Mouse (Mus musculus) intestine, postnatal 0 days (tissue): ENCODE data around the gene Rpl28. TPM values are rescaled to one million over a fixed set of nuclear protein-coding genes. Genes with fewer than 3 reads are reported as not detected.
A peak's percentile ranks its signal among the peaks of the same experiment; 100 is the strongest.

Experiments used
- ATAC-seq: fragments of 200-750 bp; cut with Nextera tagmentation; 2 replicates; pipeline ENCODE4 v1.8.0; 2017; ENCODE audit warnings: mild to moderate bottlenecking, moderate TSS enrichment, moderate library complexity
- H3K27ac ChIP-seq: fragments of 300-500 bp; sonication (generic); 2 replicates; pipeline ENCODE4 v1.5.1; 2014; ENCODE audit warnings: mild to moderate bottlenecking, low read depth, low read length, moderate library complexity
- H3K27me3 ChIP-seq: fragments of 300-500 bp; sonication (generic); replicated peaks from 2 replicates; pipeline ENCODE4 v1.6.1; 2014; ENCODE audit warnings: low read length, mixed read lengths; ENCODE audit not compliant: control insufficient read depth, insufficient read depth
- H3K36me3 ChIP-seq: fragments of 300-500 bp; sonication (generic); 2 replicates; pipeline ENCODE4 v1.6.1; 2014; ENCODE audit warnings: mild to moderate bottlenecking, moderate library complexity; ENCODE audit not compliant: control insufficient read depth, insufficient read depth
- H3K4me1 ChIP-seq: fragments of 300-500 bp; sonication (generic); replicated peaks from 2 replicates; pipeline ENCODE4 v1.6.1; 2014; ENCODE audit warnings: antibody characterized with exemption, low read length, mixed read lengths; ENCODE audit not compliant: control insufficient read depth, insufficient read depth
- H3K4me2 ChIP-seq: fragments of 300-500 bp; sonication (generic); replicated peaks from 2 replicates; pipeline ENCODE4 v1.6.1; 2014; ENCODE audit warnings: low read depth, mild to moderate bottlenecking, moderate library complexity
- H3K4me3 ChIP-seq: fragments of 300-500 bp; sonication (generic); 2 replicates; pipeline ENCODE4 v1.5.1; 2014; ENCODE audit warnings: low read depth, low read length
- H3K9ac ChIP-seq: fragments of 300-500 bp; sonication (generic); 2 replicates; pipeline ENCODE4 v1.6.1; 2014; ENCODE audit warnings: mild to moderate bottlenecking, low read depth, low read length
- H3K9me3 ChIP-seq: fragments of 300-500 bp; sonication (generic); 2 replicates; pipeline ENCODE4 v1.6.1; 2016; ENCODE audit warnings: mixed run types; ENCODE audit not compliant: control insufficient read depth
- CTCF ChIP-seq: sonication (generic); IDR thresholded peaks from 2 replicates; pipeline ENCODE4 v1.5.1; 2016; ENCODE audit warnings: low read depth, mild to moderate bottlenecking, control low read depth, antibody characterized with exemption, moderate library complexity
- WGBS: fragments of 180-500 bp; shearing (Covaris S2); extraction: QIAGEN DNeasy Blood & Tissue Kit; methylation state at CpG from one replicate; pipeline ENCODE4 v1.1.7; 2014; 5-methylcytosine and 5-hydroxymethylcytosine counted together
- polyA plus RNA-seq: library from polyadenylated mRNA; unstranded; fragments of >200 nt; fragmentation: Nextera tagmentation; extraction: Ambion mirVana; gene quantifications from 2 replicates; pipeline ENCODE4 v1.2.1, GENCODE M21; 2015

The Rpl28 gene
- polyA plus RNA-seq, 1 experiment from 2014 or later = 419 TPM

- no peak for ATAC-seq
- Histone ChIP-seq H3K4me3 (no peak within 1 kb of the TSS), H3K9ac (no peak within 1 kb of the TSS), H3K27me3 (peaks cover 8% of the 10 kb centered on the region), H3K9me3 (no peaks in the 10 kb centered on the region), H3K36me3 (no peaks in the 10 kb centered on the region), H3K27ac (no peak within 1 kb of the TSS), H3K4me1 (no peaks in the 10 kb centered on the region), H3K4me2 (no peak within 1 kb of the TSS)
- 68% methylated on average over 5 of the region's 5 CpGs for WGBS
- TF ChIP-seq CTCF = no peak
Observed at GRCm38 (mm10) chr7:4771202-4771601, 21.5 kb upstream of the Rpl28 start, which contains the start of gene Fam71e2. Gene Fam71e2, minus strand, starts transcription at chr7:4771302.

- Histone ChIP-seq H3K4me1 (no peaks in the 10 kb centered on the region), H3K9ac (no peak overlapping the region), H3K4me3 (no peak overlapping the region), H3K27me3 (peaks cover 37% of the 10 kb centered on the region), H3K9me3 (no peaks in the 10 kb centered on the region), H3K36me3 (no peaks in the 10 kb centered on the region), H3K4me2 (no peak overlapping the region), H3K27ac (no peak overlapping the region)
- TF ChIP-seq CTCF = no peak
- WGBS = 55% methylated on average over 10 of the region's 10 CpGs
- no peak for ATAC-seq
Observed at GRCm38 (mm10) chr7:4776131-4776530, 16.5 kb upstream of the Rpl28 start.

GRCm38 (mm10) chr7:4776861-4777830 lies 15.5 kb upstream of the Rpl28 start:
- TF ChIP-seq CTCF = no peak
- H3K27me3 ChIP-seq = peaks cover 37% of the 10 kb centered on the region
- WGBS = 2% methylated on average over 41 of the region's 56 CpGs
- no peak overlapping the region for H3K27ac ChIP-seq
- peak overlapping the region; percentile 49 for H3K4me3 ChIP-seq
- H3K4me2 ChIP-seq = peak overlapping the region; percentile 80
- ATAC-seq = peak; percentile 49
- H3K36me3 ChIP-seq = no peaks in the 10 kb centered on the region
- peak overlapping the region; percentile 37; the same call in 1 of the 2 replicates for H3K9ac ChIP-seq
- H3K9me3 ChIP-seq = no peaks in the 10 kb centered on the region
- H3K4me1 ChIP-seq = no peaks in the 10 kb centered on the region

GRCm38 (mm10) chr7:4777851-4778637 lies 14.6 kb upstream of the Rpl28 start:
- no peaks in the 10 kb centered on the region for H3K9me3 ChIP-seq
- H3K36me3 ChIP-seq = no peaks in the 10 kb centered on the region
- no peak overlapping the region for H3K4me2 ChIP-seq
- 12% methylated on average over 16 of the region's 20 CpGs for WGBS
- no peaks in the 10 kb centered on the region for H3K4me1 ChIP-seq
- ATAC-seq = no peak
- H3K4me3 ChIP-seq = no peak overlapping the region
- no peak overlapping the region for H3K9ac ChIP-seq
- H3K27me3 ChIP-seq = peaks cover 37% of the 10 kb centered on the region
- H3K27ac ChIP-seq = no peak overlapping the region
- TF ChIP-seq CTCF = no peak

GRCm38 (mm10) chr7:4779921-4780320 lies 12.8 kb upstream of the Rpl28 start:
- H3K36me3 ChIP-seq = peaks cover 7% of the 10 kb centered on the region; the same call in 1 of the 2 replicates
- H3K4me2 ChIP-seq = no peak overlapping the region
- ATAC-seq = no peak
- WGBS = 28% methylated on average over 5 of the region's 5 CpGs
- no peaks in the 10 kb centered on the region for H3K9me3 ChIP-seq
- no peak for TF ChIP-seq CTCF
- H3K9ac ChIP-seq = no peak overlapping the region
- H3K4me1 ChIP-seq = no peaks in the 10 kb centered on the region
- H3K4me3 ChIP-seq = no peak overlapping the region
- no peak overlapping the region for H3K27ac ChIP-seq
- H3K27me3 ChIP-seq = peaks cover 37% of the 10 kb centered on the region

GRCm38 (mm10) chr7:4782130-4782529 lies 10.5 kb upstream of the Rpl28 start:
- ATAC-seq = no peak

More at GRCm38 (mm10) chr7:4782130-4782529, 10.5 kb upstream of the Rpl28 start:
- H3K9me3 ChIP-seq = no peaks in the 10 kb centered on the region
- peaks cover 20% of the 10 kb centered on the region for H3K27me3 ChIP-seq
- H3K4me1 ChIP-seq = no peaks in the 10 kb centered on the region
- H3K9ac ChIP-seq = no peak overlapping the region
- no peak overlapping the region for H3K4me2 ChIP-seq
- no peak for TF ChIP-seq CTCF
- H3K4me3 ChIP-seq = no peak overlapping the region
- no peak overlapping the region for H3K27ac ChIP-seq
- WGBS = 46% methylated on average over 3 of the region's 3 CpGs
- peaks cover 8% of the 10 kb centered on the region; the same call in 1 of the 2 replicates for H3K36me3 ChIP-seq
